ENCODE assay signal across 24 mouse cellular contexts in the genomic region with DNA sequence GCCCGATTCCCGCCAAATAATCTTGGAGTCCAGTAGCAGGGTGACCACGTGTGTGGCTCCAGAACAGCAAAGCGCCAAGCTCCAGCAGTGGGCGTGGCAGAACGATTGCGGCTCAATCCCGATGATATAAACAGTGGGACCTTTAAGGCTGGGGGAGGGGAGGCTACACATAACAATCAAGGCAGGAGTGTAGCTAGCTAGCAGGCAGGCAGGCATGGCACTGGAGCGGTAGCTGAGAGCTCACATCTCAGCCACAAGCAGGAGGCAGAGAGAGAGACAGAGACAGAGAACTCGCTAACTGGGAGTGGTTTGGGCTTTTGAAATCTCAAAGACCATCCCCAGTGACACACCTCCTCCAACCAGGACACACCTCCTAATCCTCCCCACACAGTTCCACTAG. TPM values are rescaled to one million over a fixed set of nuclear protein-coding genes. Genes with fewer than 3 reads are reported as not detected.
A peak's percentile ranks its signal among the peaks of the same experiment; 100 is the strongest.
DNase-seq lines count a peak whose midpoint lies in the region; ATAC-seq and TF ChIP-seq lines count a peak whose summit lies in the region.
"Had no signal": no experiment of that assay in that cellular context is flagged by ENCODE, and none has a peak within 500 bp of the region (broad histone marks: within the 10 kb centered on the region; RNA-seq: fewer than 3 reads in every experiment).

No protein-coding gene starts in this region.

- H3K4me1 ChIP-seq in lung, embryonic 14.5 days (ENCODE audit: insufficient read depth): no peaks in the 10 kb centered on the region
- peaks cover 7% of the 10 kb centered on the region for H3K4me1 ChIP-seq in ES-Bruce4 (ENCODE audit: control insufficient read depth, insufficient read depth, low read length)
- H3K4me1 ChIP-seq in hindbrain, embryonic 12.5 days: peaks cover 11% of the 10 kb centered on the region
- peaks cover 6% of the 10 kb centered on the region for H3K4me1 ChIP-seq in cerebellum, adult 2 months (ENCODE audit: control insufficient read depth, insufficient read depth, low read length)

- TF ChIP-seq CTCF in lung, embryonic 14.5 days (IDR thresholded peaks at IDR 0.05; ENCODE audit: low read depth): no peak
- no peak for TF ChIP-seq CTCF in ES-Bruce4 (IDR thresholded peaks at IDR 0.05; ENCODE audit: low read depth, low read length)
- TF ChIP-seq CTCF in cerebellum, adult 2 months (IDR thresholded peaks at IDR 0.05; ENCODE audit: borderline replicate concordance, insufficient read depth, low read depth, low read length): no peak

- no peak overlapping the region for H3K27ac ChIP-seq in lung, embryonic 14.5 days (ENCODE audit: low read depth)
- no peak overlapping the region for H3K27ac ChIP-seq in ES-Bruce4 (ENCODE audit: insufficient read depth, low read length)
- no peak overlapping the region for H3K27ac ChIP-seq in hindbrain, embryonic 12.5 days
- no peak overlapping the region for H3K27ac ChIP-seq in cerebellum, adult 2 months (ENCODE audit: insufficient read depth, low read length)
- H3K27ac ChIP-seq: embryonic facial prominence, embryonic 10.5 days; embryonic facial prominence, embryonic 12.5 days; forebrain, embryonic 13.5 days; forebrain, embryonic 15.5 days had no signal

- H3K9ac ChIP-seq in lung, embryonic 14.5 days: no peak overlapping the region
- no peak overlapping the region for H3K9ac ChIP-seq in ES-Bruce4 (ENCODE audit: low read depth, poor library complexity, severe bottlenecking)
- no peak overlapping the region for H3K9ac ChIP-seq in hindbrain, embryonic 12.5 days
- H3K9ac ChIP-seq: embryonic facial prominence, embryonic 12.5 days; forebrain, embryonic 13.5 days; forebrain, embryonic 15.5 days; forebrain, postnatal 0 days had no signal

- TF ChIP-seq EP300 in ES-Bruce4 (IDR thresholded peaks at IDR 0.05; ENCODE audit: insufficient read depth, low read depth, low read length): 0 out of 2 replicates have a peak, but pooled peaks have one; percentile 6

- H3K4me3 ChIP-seq in lung, embryonic 14.5 days (ENCODE audit: low read depth, low read length): no peak overlapping the region
- H3K4me3 ChIP-seq in ES-Bruce4 (ENCODE audit: low read depth, low read length): no peak overlapping the region
- H3K4me3 ChIP-seq in hindbrain, embryonic 12.5 days: no peak overlapping the region
- no peak overlapping the region for H3K4me3 ChIP-seq in cerebellum, adult 2 months (replicated peaks; ENCODE audit: insufficient read depth, low read depth, low read length)
- H3K4me3 ChIP-seq: embryonic facial prominence, embryonic 10.5 days; embryonic facial prominence, embryonic 12.5 days; forebrain, embryonic 13.5 days; forebrain, embryonic 15.5 days had no signal

- no peaks in the 10 kb centered on the region for H3K27me3 ChIP-seq in lung, embryonic 14.5 days (ENCODE audit: insufficient read depth, low read length)
- H3K27me3 ChIP-seq in ES-Bruce4 (ENCODE audit: control insufficient read depth, insufficient read depth, low read length, poor library complexity, severe bottlenecking): no peaks in the 10 kb centered on the region
- H3K27me3 ChIP-seq in hindbrain, embryonic 12.5 days: no peaks in the 10 kb centered on the region
- no peaks in the 10 kb centered on the region for H3K27me3 ChIP-seq in cerebellum, adult 2 months (ENCODE audit: control insufficient read depth, insufficient read depth, low read length)
- H3K27me3 ChIP-seq: embryonic facial prominence, embryonic 12.5 days; forebrain, embryonic 13.5 days; forebrain, embryonic 15.5 days; Patski had no signal

- ATAC-seq in lung, embryonic 14.5 days (ENCODE audit: insufficient read depth): no peak
- ATAC-seq in hindbrain, embryonic 12.5 days (ENCODE audit: low FRiP score): no peak
- ATAC-seq: activated CD4-positive, CD25-positive, alpha-beta regulatory T cell, adult 4 months; forebrain, embryonic 13.5 days; forebrain, embryonic 15.5 days; forebrain, postnatal 0 days; Patski had no signal

- TF ChIP-seq POLR2A in ES-Bruce4 (IDR thresholded peaks at IDR 0.05; ENCODE audit: insufficient read depth, low read length): no peak
- no peak for TF ChIP-seq POLR2A in cerebellum, adult 2 months (IDR thresholded peaks at IDR 0.05; ENCODE audit: borderline replicate concordance, insufficient read depth, low read length)

- peak; percentile 47 for DNase-seq in lung, embryonic 14.5 days
- no peak for DNase-seq in lung, postnatal 36 days
- DNase-seq in R1 (ENCODE audit: low read depth, low spot score): peak; percentile 68
- no peak for DNase-seq in cerebellum, adult 2 months
- no peak for DNase-seq in heart, postnatal 4 days
- DNase-seq: adrenal gland, adult 8-10 months; adrenal gland, postnatal 36 days; cerebellum, adult 11-12 months; cerebellum, adult 8-10 months; cerebellum, adult 9-11 months; cerebellum, postnatal 14 days; cerebellum, postnatal 36 days; forebrain, postnatal 0 days had no signal

- no peak overlapping the region for H3K4me2 ChIP-seq in lung, embryonic 14.5 days
- H3K4me2 ChIP-seq in hindbrain, embryonic 12.5 days (replicated peaks): no peak overlapping the region
- H3K4me2 ChIP-seq: embryonic facial prominence, embryonic 12.5 days; forebrain, embryonic 13.5 days; forebrain, embryonic 15.5 days had no signal

- no peaks in the 10 kb centered on the region for H3K36me3 ChIP-seq in lung, embryonic 14.5 days (ENCODE audit: insufficient read depth)
- no peaks in the 10 kb centered on the region for H3K36me3 ChIP-seq in ES-Bruce4 (ENCODE audit: control insufficient read depth, insufficient read depth, low read length, poor library complexity, severe bottlenecking)
- no peaks in the 10 kb centered on the region for H3K36me3 ChIP-seq in hindbrain, embryonic 12.5 days
- H3K36me3 ChIP-seq: embryonic facial prominence, embryonic 12.5 days; forebrain, embryonic 15.5 days had no signal

- 44% methylated on average over 10 of the region's 10 CpGs for WGBS in lung, embryonic 14.5 days
- 52% methylated on average over 10 of the region's 10 CpGs for WGBS in hindbrain, embryonic 12.5 days
- 49% methylated on average over 10 of the region's 10 CpGs for WGBS in cerebellum, adult 2 months

- H3K9me3 ChIP-seq in lung, embryonic 14.5 days (ENCODE audit: low read depth, low read length): no peaks in the 10 kb centered on the region
- no peaks in the 10 kb centered on the region for H3K9me3 ChIP-seq in ES-Bruce4 (replicated peaks; ENCODE audit: control insufficient read depth, insufficient read depth, low read length, poor library complexity, severe bottlenecking)
- no peaks in the 10 kb centered on the region for H3K9me3 ChIP-seq in hindbrain, embryonic 12.5 days (replicated peaks)
- H3K9me3 ChIP-seq: embryonic facial prominence, embryonic 10.5 days; embryonic facial prominence, embryonic 12.5 days; forebrain, embryonic 13.5 days; forebrain, embryonic 15.5 days had no signal

RNA-seq across cellular contexts. Expression of gene Fance, which starts 8.1 kb away (rescaled TPM):
- polyA plus RNA-seq in lung, embryonic 14.5 days (2014; fragmentation: Nextera tagmentation; extraction: Ambion mirVana): 28.2 and 35.3 TPM in 2 replicates
- polyA plus RNA-seq in ES-Bruce4 (2011; ENCODE audit: insufficient read depth, insufficient read length, low read depth, missing spikeins): 56.8 and 64.7 TPM in 2 replicates
- 24.7 and 28.3 TPM in 2 replicates for polyA plus RNA-seq in hindbrain, embryonic 12.5 days (2016; fragmentation: Nextera tagmentation; extraction: Ambion mirVana)
- 16.5 and 18.4 TPM in 2 replicates for polyA plus RNA-seq in cerebellum, adult 2 months (2012; rRNA removed)
- 10 to 100 TPM; 18.7 to 19.4 TPM for total RNA-seq in heart, postnatal 4 days (2021)

RNA-seq across cellular contexts. Expression of gene Rpl10a, which starts 23.1 kb away (rescaled TPM):
- polyA plus RNA-seq in lung, embryonic 14.5 days (2014; fragmentation: Nextera tagmentation; extraction: Ambion mirVana): 799 and 802 TPM in 2 replicates
- polyA plus RNA-seq in ES-Bruce4 (2011; ENCODE audit: insufficient read depth, insufficient read length, low read depth, missing spikeins): 1,875 and 2,151 TPM in 2 replicates
- polyA plus RNA-seq in hindbrain, embryonic 12.5 days (2016; fragmentation: Nextera tagmentation; extraction: Ambion mirVana): 287 and 354 TPM in 2 replicates
- polyA plus RNA-seq in cerebellum, adult 2 months (2012; rRNA removed): 808 and 827 TPM in 2 replicates
- total RNA-seq in heart, postnatal 4 days (2021): 100 to 1,000 TPM; 663 to 665 TPM

RNA-seq across cellular contexts. Expression of gene Tead3, which starts 45.4 kb away (rescaled TPM):
- 11.2 and 11.3 TPM in 2 replicates for polyA plus RNA-seq in lung, embryonic 14.5 days (2014; fragmentation: Nextera tagmentation; extraction: Ambion mirVana)
- 28.6 and 31.9 TPM in 2 replicates for polyA plus RNA-seq in ES-Bruce4 (2011; ENCODE audit: insufficient read depth, insufficient read length, low read depth, missing spikeins)
- polyA plus RNA-seq in hindbrain, embryonic 12.5 days (2016; fragmentation: Nextera tagmentation; extraction: Ambion mirVana): 7.0 and 7.7 TPM in 2 replicates
- polyA plus RNA-seq in cerebellum, adult 2 months (2012; rRNA removed): 2.3 and 3.2 TPM in 2 replicates
- total RNA-seq in heart, postnatal 4 days (2021): 10 to 100 TPM; 26.3 to 30.2 TPM
- total RNA-seq: common myeloid progenitor, adult 5-6 weeks had no signal
- polyA plus RNA-seq: activated CD4-positive, CD25-positive, alpha-beta regulatory T cell, adult 4 months had no signal

RNA-seq across cellular contexts. Expression of gene Tulp1, which starts 59.9 kb away (rescaled TPM):
- polyA plus RNA-seq in lung, embryonic 14.5 days (2014; fragmentation: Nextera tagmentation; extraction: Ambion mirVana): 3.0 and 3.6 TPM in 2 replicates
- polyA plus RNA-seq in ES-Bruce4 (2011; ENCODE audit: insufficient read depth, insufficient read length, low read depth, missing spikeins): 14.0 and 14.7 TPM in 2 replicates
- polyA plus RNA-seq in hindbrain, embryonic 12.5 days (2016; fragmentation: Nextera tagmentation; extraction: Ambion mirVana): 5.0 and 6.8 TPM in 2 replicates
- 0.29 TPM in 1 of 2 replicates, not detected in the other for polyA plus RNA-seq in cerebellum, adult 2 months (2012; rRNA removed)
- 1 to 10 TPM; 1.0 to 1.5 TPM for total RNA-seq in heart, postnatal 4 days (2021)
- total RNA-seq: adrenal gland, adult 18-20 months; common myeloid progenitor, adult 5-6 weeks had no signal
- polyA plus RNA-seq: activated CD4-positive, CD25-positive, alpha-beta regulatory T cell, adult 4 months; G1E; Patski had no signal

Comparison
In these comparisons a context has a peak if more than half of its experiments do, and no peak if none do; other contexts are left out.
1. DNase-seq: peak in lung, embryonic 14.5 days (single experiment) and R1 (single experiment); none in lung, postnatal 36 days (single experiment), cerebellum, adult 2 months (0 of 2) and heart, postnatal 4 days (single experiment).